Mouse (Mus musculus) cerebellum, postnatal 10 days (tissue): ENCODE measurements at regions not wholly inside any gene's neighbourhood (a gene's known extent, or its start where the extent isn't known, plus 50 kb on each side); places are given as distances from the start of the nearest gene placed in this dataset.

Experiments used
- DNase-seq, 2 experiments: peaks; one replicate each; pipeline ENCODE4 v3.0.0; 2021; ENCODE audit warnings: mixed read lengths in 2 of 2

GRCm38 (mm10) chr4:92574586-92574985, 383.0 kb upstream of the Gm12666 start:
- no peak for DNase-seq

DNA sequence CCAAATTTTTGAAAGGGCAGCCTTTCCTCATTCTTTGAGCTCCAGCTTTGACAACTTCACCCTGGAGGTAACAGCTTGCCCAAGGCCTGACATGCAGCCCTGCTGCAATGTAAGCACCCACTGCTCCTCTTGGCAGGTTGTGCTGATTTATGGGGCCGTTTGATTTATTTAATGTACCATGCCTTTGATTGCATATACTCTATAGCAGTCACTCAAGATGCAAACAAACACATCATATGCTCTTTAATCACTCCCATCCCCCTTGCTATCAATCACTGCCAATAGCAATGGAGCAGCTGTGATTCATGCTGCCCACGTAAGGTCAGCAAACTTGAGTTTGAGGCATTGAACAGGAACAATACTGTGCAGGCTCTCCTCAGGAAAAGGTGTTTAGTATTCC, 373.8 kb upstream of the Gm12666 start:
- no peak for DNase-seq

DNA sequence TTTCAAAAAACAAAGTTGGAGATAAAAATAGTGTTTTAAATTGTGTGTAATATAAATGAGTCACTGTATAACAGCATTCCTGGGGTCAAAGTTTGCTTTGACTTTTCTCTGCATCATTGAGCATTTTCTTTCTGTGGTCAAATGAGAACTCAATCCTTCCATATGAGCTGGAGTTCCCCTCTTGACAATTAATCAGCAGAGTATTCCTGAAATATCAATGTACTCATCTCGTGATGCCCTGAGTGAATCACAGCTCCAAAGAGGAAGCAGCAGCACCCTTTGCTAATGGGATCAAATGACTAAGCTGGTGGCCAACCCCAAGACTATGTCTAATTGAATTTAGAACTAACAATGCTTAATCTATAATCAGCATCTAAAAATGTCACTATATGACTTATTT, 363.6 kb upstream of the Gm12666 start:
- no peak for DNase-seq

DNA sequence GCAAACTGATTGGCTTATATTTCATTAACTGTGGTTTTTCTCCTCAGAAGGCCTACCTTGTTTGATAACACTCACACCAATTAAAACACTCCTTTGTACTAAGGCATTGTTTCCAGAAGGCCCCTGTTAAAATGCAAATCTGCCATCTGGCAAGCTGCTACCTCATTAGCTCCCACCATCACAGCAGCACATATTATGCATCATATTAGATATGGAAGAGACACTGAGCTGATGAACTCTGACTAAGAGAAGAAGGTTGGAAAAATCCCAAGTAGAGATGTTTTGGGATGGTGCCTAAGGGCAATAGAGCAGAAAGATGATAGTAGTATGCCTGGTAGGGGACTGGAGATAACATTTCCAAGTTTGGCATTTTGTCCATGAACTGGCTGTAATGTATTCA, 350.5 kb upstream of the Gm12666 start:
- DNase-seq, result peak; percentile 73 to 78

DNA sequence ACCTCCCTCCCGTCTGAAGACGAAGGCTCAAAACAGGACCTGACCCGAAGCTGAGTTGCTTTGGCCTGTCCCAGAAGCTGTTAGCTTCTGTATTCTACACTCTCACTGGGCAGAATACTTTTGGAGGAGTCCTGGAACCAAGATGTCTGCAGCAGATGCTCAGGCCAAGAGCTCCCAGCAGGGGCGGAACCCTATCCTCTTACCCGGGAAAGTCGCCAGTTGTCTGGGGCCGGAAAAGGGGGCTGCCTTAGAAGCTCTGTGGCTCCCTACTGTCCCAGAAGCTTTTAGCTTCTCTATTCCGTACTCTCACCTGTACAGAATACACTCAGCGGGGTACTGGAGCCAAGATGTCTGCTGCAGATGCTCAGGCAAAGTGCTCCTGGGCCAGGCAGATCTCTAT, 346.7 kb upstream of the Gm12666 start:
- peak; percentile 61 to 84 for DNase-seq

DNA sequence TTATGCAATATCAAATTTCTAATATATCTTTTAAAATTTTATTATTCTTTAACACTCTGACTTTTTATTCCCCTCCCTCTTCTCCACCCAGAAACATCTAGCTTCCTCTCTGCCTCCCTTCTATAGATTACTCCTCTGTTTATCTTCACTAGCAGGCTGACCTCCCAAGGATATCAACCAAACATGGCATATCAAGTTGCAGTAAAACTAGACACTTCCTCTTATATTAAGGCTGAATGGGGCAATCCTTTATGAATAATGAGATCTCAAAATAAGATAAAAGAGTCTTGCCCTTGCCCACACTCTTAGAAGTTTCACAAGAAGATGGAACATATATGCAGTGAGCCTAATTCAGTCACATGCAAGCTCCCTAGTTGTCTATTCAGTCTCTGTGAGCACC, 310.5 kb upstream of the Gm12666 start:
- no peak for DNase-seq

- DNase-seq, result no peak
Measured at GRCm38 (mm10) chr4:92500168-92500567, 308.6 kb upstream of the Gm12666 start.

GRCm38 (mm10) chr4:92486603-92487002, 295.1 kb upstream of the Gm12666 start:
- DNase-seq, result no peak

- DNase-seq, result peak; percentile 61 to 74
Measured at GRCm38 (mm10) chr4:92458186-92458585, 266.6 kb upstream of the Gm12666 start.
